Mouse (Mus musculus) skeletal muscle tissue, adult 2 months (tissue): ENCODE measurements at regions not wholly inside any gene's neighbourhood (a gene's known extent, or its start where the extent isn't known, plus 50 kb on each side); places are given as distances from the start of the nearest gene placed in this dataset.

ENCODE experiments used
- DNase-seq: peaks from one replicate; pipeline ENCODE4 v3.0.0-alpha.2; 2012; ENCODE audit warnings: low read depth, low spot score

- DNase-seq = no peak
Measured at GRCm38 (mm10) chr2:21044781-21045180, 76.1 kb upstream of the Arhgap21 start.

- DNase-seq = no peak
Measured at GRCm38 (mm10) chr2:21044007-21044406, 75.3 kb upstream of the Arhgap21 start.

- no peak for DNase-seq
Measured at GRCm38 (mm10) chr2:21043302-21043701, 74.6 kb upstream of the Arhgap21 start.

GRCm38 (mm10) chr2:21037607-21038006 lies 68.9 kb upstream of the Arhgap21 start:
- no peak for DNase-seq

- DNase-seq = peak; percentile 75
Measured at GRCm38 (mm10) chr2:21037181-21037580, 68.5 kb upstream of the Arhgap21 start.

- DNase-seq = no peak
Measured at GRCm38 (mm10) chr2:21035884-21036648, 67.4 kb upstream of the Arhgap21 start.

- no peak for DNase-seq
Measured at GRCm38 (mm10) chr2:21034651-21035050, 66.0 kb upstream of the Arhgap21 start.

- no peak for DNase-seq
Measured at GRCm38 (mm10) chr2:21030650-21031049, 62.0 kb upstream of the Arhgap21 start.

- DNase-seq = peak; percentile 50
Measured at GRCm38 (mm10) chr2:21029391-21030010, 60.8 kb upstream of the Arhgap21 start.

GRCm38 (mm10) chr2:21028605-21029004 lies 59.9 kb upstream of the Arhgap21 start:
- DNase-seq = peak; percentile 50

GRCm38 (mm10) chr2:21018535-21018934 lies 49.9 kb upstream of the Arhgap21 start:
- no peak for DNase-seq
